Mouse (Mus musculus) embryonic fibroblast, embryonic 13.5 days (primary cell): ENCODE data around the gene Ykt6.

Experiments used
- CTCF ChIP-seq: IDR thresholded peaks from 2 replicates; pipeline ENCODE4 v1.5.1; 2011; ENCODE audit warnings: mild to moderate bottlenecking, control low read depth, low read length, moderate library complexity, borderline replicate concordance; ENCODE audit not compliant: insufficient read depth
- POLR2A ChIP-seq: IDR thresholded peaks from 2 replicates; pipeline ENCODE4 v1.6.1; 2011; ENCODE audit warnings: low read depth, mild to moderate bottlenecking, control low read depth, low read length, moderate library complexity

DNA sequence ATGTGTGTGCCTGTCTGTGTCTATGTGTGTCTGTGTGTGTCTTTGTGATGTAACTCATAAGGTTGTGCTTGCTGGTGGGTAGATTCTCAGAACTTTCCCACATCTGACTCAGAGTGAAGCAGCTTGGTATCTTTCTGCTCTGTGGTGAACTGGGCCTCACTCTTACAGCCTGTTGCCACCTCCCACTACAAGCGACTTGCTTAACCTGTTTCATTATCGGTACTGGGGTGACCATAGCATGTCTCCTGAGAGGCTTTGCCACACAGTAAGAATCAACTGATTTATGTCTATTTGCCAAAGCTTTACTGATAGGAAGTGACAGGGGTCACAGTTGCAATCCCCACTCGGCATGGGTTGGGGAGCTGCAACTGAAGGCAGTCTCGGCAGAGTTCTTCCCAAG is 46.9 kb upstream of the Ykt6 start:
- TF ChIP-seq POLR2A: no peak
- TF ChIP-seq CTCF: no peak
